Comparison of ENCODE assay signal across 8 mouse cellular contexts in genomic region chr11:117606605-117607203, GRCm38 (mm10). TPM values are rescaled to one million over a fixed set of nuclear protein-coding genes. Genes with fewer than 3 reads are reported as not detected.
DNase-seq lines count a peak whose midpoint lies in the region; TF ChIP-seq lines count a peak whose summit lies in the region.

No protein-coding gene starts in this region.

- no peaks in the 10 kb centered on the region for H3K27me3 ChIP-seq in cerebellum, adult 2 months (ENCODE audit: control insufficient read depth, insufficient read depth, low read length)

- DNase-seq in cerebellum, adult 2 months, result no peak
- no peak for DNase-seq in cerebellum, adult 11-12 months
- peak; percentile 88 for DNase-seq in ZHBTc4 (ENCODE audit: low read depth, low spot score)
- peak; percentile 59 for DNase-seq in heart, postnatal 4 days
- DNase-seq in lung, postnatal 10 days, result peak; percentile 66
- no peak for DNase-seq in urinary bladder, postnatal 25 days (ENCODE audit: low spot score)
- no peak for DNase-seq in left cerebral cortex, adult 8-10 months (ENCODE audit: low spot score in 2 of 2)
- DNase-seq in right cerebral cortex, adult 18-20 months, result no peak

- H3K4me3 ChIP-seq in cerebellum, adult 2 months (replicated peaks; ENCODE audit: insufficient read depth, low read depth, low read length), result no peak overlapping the region

- H3K4me1 ChIP-seq in cerebellum, adult 2 months (ENCODE audit: control insufficient read depth, insufficient read depth, low read length), result peaks cover 5% of the 10 kb centered on the region; the same call in 1 of the 2 replicates

- TF ChIP-seq POLR2A in cerebellum, adult 2 months (IDR thresholded peaks at IDR 0.05; ENCODE audit: borderline replicate concordance, insufficient read depth, low read length), result no peak

- no peak overlapping the region for H3K27ac ChIP-seq in cerebellum, adult 2 months (ENCODE audit: insufficient read depth, low read length)

- TF ChIP-seq CTCF in cerebellum, adult 2 months (IDR thresholded peaks at IDR 0.05; ENCODE audit: borderline replicate concordance, insufficient read depth, low read depth, low read length), result peak; percentile 6; the same call in 1 of the 2 replicates

- 17% methylated on average over 13 of the region's 13 CpGs for WGBS in cerebellum, adult 2 months

RNA-seq across cellular contexts. Expression of gene Tnrc6c, which starts 47.4 kb away (rescaled TPM):
- 43.8 and 52.1 TPM in 2 replicates for polyA plus RNA-seq in cerebellum, adult 2 months (2012; rRNA removed)
- 10 to 100 TPM; 25.4 to 27.4 TPM for total RNA-seq in heart, postnatal 4 days (2021)
- total RNA-seq in left cerebral cortex, adult 8-10 months (2022), result 10 to 100 TPM; 54.0 to 61.3 (median 57.8) TPM

Comparison
In these comparisons a context has a peak if more than half of its experiments do, and no peak if none do; other contexts are left out.
1. DNase-seq: peak in ZHBTc4 (single experiment), heart, postnatal 4 days (single experiment) and lung, postnatal 10 days (single experiment); none in cerebellum, adult 2 months (0 of 2), cerebellum, adult 11-12 months (single experiment), urinary bladder, postnatal 25 days (single experiment), left cerebral cortex, adult 8-10 months (0 of 2) and right cerebral cortex, adult 18-20 months (single experiment).